Mouse (Mus musculus) left cerebral cortex, adult 9 months (tissue): ENCODE results near the gene Fbrsl1.

Experiments used
- DNase-seq, 2 experiments: peaks; one replicate each; pipeline ENCODE4 v3.0.0; 2022; ENCODE audit warnings: low spot score in 2 of 2

Gene Fbrsl1

GRCm38 (mm10) chr5:110448436-110449134, at the start of gene Fbrsl1:
Fbrsl1 (minus strand) TSS chr5:110448503.
- DNase-seq: peak; percentile 90 to 94

- DNase-seq: no peak
Measured at GRCm38 (mm10) chr5:110498071-110498470, 49.8 kb upstream of the Fbrsl1 start.

GRCm38 (mm10) chr5:110497556-110497955, 49.3 kb upstream of the Fbrsl1 start:
- DNase-seq: no peak

- no peak for DNase-seq
Measured at GRCm38 (mm10) chr5:110495051-110495450, 46.7 kb upstream of the Fbrsl1 start.

- no peak for DNase-seq
Measured at GRCm38 (mm10) chr5:110494396-110494795, 46.1 kb upstream of the Fbrsl1 start.

GRCm38 (mm10) chr5:110493785-110494184, 45.5 kb upstream of the Fbrsl1 start:
- peak in 1 of 2 experiments; percentile 75 for DNase-seq

- no peak for DNase-seq
Measured at GRCm38 (mm10) chr5:110489639-110490038, 41.3 kb upstream of the Fbrsl1 start.

- DNase-seq: no peak
Measured at GRCm38 (mm10) chr5:110487943-110488342, 39.6 kb upstream of the Fbrsl1 start.

GRCm38 (mm10) chr5:110486674-110487334, 38.5 kb upstream of the Fbrsl1 start:
- no peak for DNase-seq

GRCm38 (mm10) chr5:110484711-110485110, 36.4 kb upstream of the Fbrsl1 start:
- no peak for DNase-seq

GRCm38 (mm10) chr5:110479228-110479627, 30.9 kb upstream of the Fbrsl1 start:
- no peak for DNase-seq

GRCm38 (mm10) chr5:110474156-110474555, 25.9 kb upstream of the Fbrsl1 start:
- no peak for DNase-seq

- DNase-seq: no peak
Measured at GRCm38 (mm10) chr5:110472834-110473233, 24.5 kb upstream of the Fbrsl1 start.

GRCm38 (mm10) chr5:110471981-110472476, 23.7 kb upstream of the Fbrsl1 start:
- DNase-seq: no peak

- no peak for DNase-seq
Measured at GRCm38 (mm10) chr5:110471285-110471684, 23.0 kb upstream of the Fbrsl1 start.

- DNase-seq: no peak
Measured at GRCm38 (mm10) chr5:110469227-110469925, 21.1 kb upstream of the Fbrsl1 start.

GRCm38 (mm10) chr5:110468296-110468695, 20.0 kb upstream of the Fbrsl1 start:
- DNase-seq: no peak

- DNase-seq: no peak
Measured at GRCm38 (mm10) chr5:110467725-110468124, 19.4 kb upstream of the Fbrsl1 start.

- no peak for DNase-seq
Measured at GRCm38 (mm10) chr5:110466531-110467424, 18.5 kb upstream of the Fbrsl1 start.

GRCm38 (mm10) chr5:110462646-110463045, 14.3 kb upstream of the Fbrsl1 start:
- no peak for DNase-seq

- peak; percentile 73 to 77 for DNase-seq
Measured at GRCm38 (mm10) chr5:110458936-110459335, 10.6 kb upstream of the Fbrsl1 start.
